Mouse (Mus musculus): ENCODE results near the gene B4galt1. TPM values are rescaled to one million over a fixed set of nuclear protein-coding genes. Genes with fewer than 3 reads are reported as not detected.

B4galt1 gene
- polyA plus RNA-seq, 1 experiment from 2014 or later, result 9.1 TPM

- H3K9ac ChIP-seq, result no peak overlapping the region
- 93% methylated on average over 9 of the region's 9 CpGs for WGBS
- H3K4me2 ChIP-seq (replicated peaks), result no peak overlapping the region
- no peaks in the 10 kb centered on the region for H3K27me3 ChIP-seq (ENCODE audit: control insufficient read depth, insufficient read depth, low read length)
- H3K9me3 ChIP-seq (ENCODE audit: control insufficient read depth, low read length), result no peaks in the 10 kb centered on the region
- no peak overlapping the region for H3K4me3 ChIP-seq (replicated peaks; ENCODE audit: low read length)
- H3K36me3 ChIP-seq (replicated peaks; ENCODE audit: control insufficient read depth, insufficient read depth), result no peaks in the 10 kb centered on the region
- H3K4me1 ChIP-seq (replicated peaks; ENCODE audit: control insufficient read depth, insufficient read depth, low read length), result no peaks in the 10 kb centered on the region
- no peak for ATAC-seq (ENCODE audit: low FRiP score)
- no peak overlapping the region for H3K27ac ChIP-seq
- no peak for DNase-seq (ENCODE audit: low spot score)
These were observed 25.9 kb downstream of the B4galt1 start for GRCm38 (mm10) chr4:40827926-40828325.

DNA sequence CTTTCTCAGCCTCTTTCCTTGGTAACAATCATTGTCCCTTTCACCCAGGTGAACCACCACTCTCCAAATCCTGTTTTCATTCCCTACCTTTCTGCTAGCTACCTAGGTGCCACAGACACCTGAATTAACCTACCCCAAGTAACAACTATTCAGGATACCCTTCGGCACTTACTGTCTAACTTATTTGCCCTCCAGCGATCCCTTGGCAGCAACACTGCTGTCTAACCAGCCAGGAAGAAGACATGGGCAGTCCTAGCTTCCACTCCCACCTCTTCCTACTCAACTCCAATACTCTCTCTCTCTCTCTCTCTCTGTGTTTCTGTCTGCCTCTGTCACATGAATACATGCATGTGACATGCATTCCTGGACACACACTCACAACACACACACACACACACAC, 27.0 kb downstream of the B4galt1 start:
- ATAC-seq (ENCODE audit: low FRiP score) (no peak), DNase-seq (ENCODE audit: low spot score) (no peak)
- Histone ChIP-seq H3K4me2 (replicated peaks) (no peak overlapping the region), H3K36me3 (replicated peaks; ENCODE audit: control insufficient read depth, insufficient read depth) (no peaks in the 10 kb centered on the region), H3K9ac (no peak overlapping the region), H3K27me3 (ENCODE audit: control insufficient read depth, insufficient read depth, low read length) (no peaks in the 10 kb centered on the region), H3K4me1 (replicated peaks; ENCODE audit: control insufficient read depth, insufficient read depth, low read length) (no peaks in the 10 kb centered on the region), H3K9me3 (ENCODE audit: control insufficient read depth, low read length) (no peaks in the 10 kb centered on the region), H3K27ac (no peak overlapping the region), H3K4me3 (replicated peaks; ENCODE audit: low read length) (no peak overlapping the region)
- WGBS, result 100% methylated on average over 2 of the region's 2 CpGs

DNA sequence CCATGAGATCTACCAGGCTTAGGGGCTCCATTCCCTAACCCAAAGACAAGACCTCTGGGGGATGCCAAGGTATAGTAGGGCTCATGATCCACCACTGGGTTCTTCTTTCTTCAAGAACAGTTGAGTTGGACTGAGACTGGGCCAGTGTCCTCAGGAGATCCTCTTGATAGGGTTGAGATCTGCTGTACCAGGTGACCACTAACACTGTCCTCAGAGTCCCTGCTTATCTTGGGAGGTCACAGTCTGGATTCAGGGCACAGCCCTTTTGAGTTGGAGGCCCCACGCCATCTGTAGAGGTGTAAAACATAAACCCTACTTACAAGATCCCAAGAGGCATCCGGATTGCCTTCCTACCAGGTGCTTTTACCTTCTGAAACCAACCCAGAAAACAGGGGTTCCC, 27.8 kb downstream of the B4galt1 start:
- H3K27me3 ChIP-seq (ENCODE audit: control insufficient read depth, insufficient read depth, low read length), result no peaks in the 10 kb centered on the region
- no peak overlapping the region for H3K4me3 ChIP-seq (replicated peaks; ENCODE audit: low read length)
- DNase-seq (ENCODE audit: low spot score) (no peak), ATAC-seq (ENCODE audit: low FRiP score) (no peak)
- no peaks in the 10 kb centered on the region; the same call in 1 of the 2 replicates for H3K36me3 ChIP-seq (replicated peaks; ENCODE audit: control insufficient read depth, insufficient read depth)
- WGBS, result 100% methylated on average over 2 of the region's 2 CpGs
- no peak overlapping the region for H3K4me2 ChIP-seq (replicated peaks)
- no peaks in the 10 kb centered on the region for H3K4me1 ChIP-seq (replicated peaks; ENCODE audit: control insufficient read depth, insufficient read depth, low read length)
- no peaks in the 10 kb centered on the region for H3K9me3 ChIP-seq (ENCODE audit: control insufficient read depth, low read length)
- no peak overlapping the region for H3K9ac ChIP-seq
- no peak overlapping the region for H3K27ac ChIP-seq

- Histone ChIP-seq H3K4me3 (replicated peaks; ENCODE audit: low read length) (no peak overlapping the region), H3K36me3 (replicated peaks; ENCODE audit: control insufficient read depth, insufficient read depth) (no peaks in the 10 kb centered on the region; the same call in 1 of the 2 replicates), H3K4me2 (replicated peaks) (no peak overlapping the region), H3K9me3 (ENCODE audit: control insufficient read depth, low read length) (no peaks in the 10 kb centered on the region), H3K27me3 (ENCODE audit: control insufficient read depth, insufficient read depth, low read length) (no peaks in the 10 kb centered on the region), H3K4me1 (replicated peaks; ENCODE audit: control insufficient read depth, insufficient read depth, low read length) (no peaks in the 10 kb centered on the region), H3K27ac (no peak overlapping the region), H3K9ac (no peak overlapping the region)
- WGBS, result 86% methylated on average over 5 of the region's 5 CpGs
- no peak for DNase-seq (ENCODE audit: low spot score)
- ATAC-seq (ENCODE audit: low FRiP score), result no peak
These were observed 28.7 kb downstream of the B4galt1 start for GRCm38 (mm10) chr4:40825146-40825545.

DNA sequence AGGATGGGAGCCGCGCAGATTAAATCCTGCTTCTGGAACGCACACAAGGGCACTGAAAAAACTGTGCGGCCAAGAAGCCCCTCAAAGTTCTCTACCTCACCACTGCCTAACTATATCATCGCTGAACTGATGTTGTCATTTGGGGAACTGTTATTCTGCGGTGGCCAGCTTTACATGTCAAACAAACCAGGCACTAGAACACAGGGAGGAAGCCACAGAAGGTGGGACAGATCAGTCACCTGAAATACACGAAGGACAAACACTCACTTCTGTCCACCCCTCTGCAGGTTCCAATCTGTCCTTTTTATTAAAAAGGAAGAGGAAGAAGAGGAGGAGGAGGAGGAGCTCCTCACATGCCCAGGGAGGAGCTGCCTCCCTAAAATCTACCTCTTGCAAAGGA, 29.3 kb downstream of the B4galt1 start:
- Histone ChIP-seq H3K4me1 (replicated peaks; ENCODE audit: control insufficient read depth, insufficient read depth, low read length) (no peaks in the 10 kb centered on the region), H3K27ac (no peak overlapping the region), H3K9me3 (ENCODE audit: control insufficient read depth, low read length) (no peaks in the 10 kb centered on the region), H3K27me3 (ENCODE audit: control insufficient read depth, insufficient read depth, low read length) (no peaks in the 10 kb centered on the region), H3K9ac (no peak overlapping the region), H3K36me3 (replicated peaks; ENCODE audit: control insufficient read depth, insufficient read depth) (no peaks in the 10 kb centered on the region; the same call in 1 of the 2 replicates), H3K4me3 (replicated peaks; ENCODE audit: low read length) (no peak overlapping the region), H3K4me2 (replicated peaks) (no peak overlapping the region)
- ATAC-seq (ENCODE audit: low FRiP score) (no peak), DNase-seq (ENCODE audit: low spot score) (no peak)
- WGBS, result 95% methylated on average over 7 of the region's 7 CpGs

GRCm38 (mm10) chr4:40823664-40824063, 30.1 kb downstream of the B4galt1 start:
- WGBS, result 83% methylated on average over 8 of the region's 8 CpGs

GRCm38 (mm10) chr4:40823151-40823550, 30.7 kb downstream of the B4galt1 start:
- Histone ChIP-seq H3K27ac (no peak overlapping the region), H3K4me1 (replicated peaks; ENCODE audit: control insufficient read depth, insufficient read depth, low read length) (no peaks in the 10 kb centered on the region), H3K4me3 (replicated peaks; ENCODE audit: low read length) (no peak overlapping the region), H3K9ac (no peak overlapping the region), H3K4me2 (replicated peaks) (no peak overlapping the region), H3K36me3 (replicated peaks; ENCODE audit: control insufficient read depth, insufficient read depth) (no peaks in the 10 kb centered on the region; the same call in 1 of the 2 replicates), H3K9me3 (ENCODE audit: control insufficient read depth, low read length) (no peaks in the 10 kb centered on the region), H3K27me3 (ENCODE audit: control insufficient read depth, insufficient read depth, low read length) (no peaks in the 10 kb centered on the region)
- WGBS, result 95% methylated on average over 14 of the region's 14 CpGs
- ATAC-seq (ENCODE audit: low FRiP score) (no peak), DNase-seq (ENCODE audit: low spot score) (no peak)

More at GRCm38 (mm10) chr4:40823664-40824063, 30.1 kb downstream of the B4galt1 start:
- DNase-seq (ENCODE audit: low spot score), result no peak
- H3K27me3 ChIP-seq (ENCODE audit: control insufficient read depth, insufficient read depth, low read length), result no peaks in the 10 kb centered on the region
- no peaks in the 10 kb centered on the region for H3K9me3 ChIP-seq (ENCODE audit: control insufficient read depth, low read length)
- no peak overlapping the region for H3K4me3 ChIP-seq (replicated peaks; ENCODE audit: low read length)
- H3K4me2 ChIP-seq (replicated peaks), result no peak overlapping the region
- H3K4me1 ChIP-seq (replicated peaks; ENCODE audit: control insufficient read depth, insufficient read depth, low read length), result no peaks in the 10 kb centered on the region
- no peaks in the 10 kb centered on the region; the same call in 1 of the 2 replicates for H3K36me3 ChIP-seq (replicated peaks; ENCODE audit: control insufficient read depth, insufficient read depth)
- no peak for ATAC-seq (ENCODE audit: low FRiP score)
- no peak overlapping the region for H3K27ac ChIP-seq
- no peak overlapping the region for H3K9ac ChIP-seq

- Histone ChIP-seq H3K27ac (no peak overlapping the region), H3K9ac (no peak overlapping the region), H3K9me3 (ENCODE audit: control insufficient read depth, low read length) (no peaks in the 10 kb centered on the region), H3K4me1 (replicated peaks; ENCODE audit: control insufficient read depth, insufficient read depth, low read length) (no peaks in the 10 kb centered on the region), H3K27me3 (ENCODE audit: control insufficient read depth, insufficient read depth, low read length) (no peaks in the 10 kb centered on the region), H3K36me3 (replicated peaks; ENCODE audit: control insufficient read depth, insufficient read depth) (no peaks in the 10 kb centered on the region; the same call in 1 of the 2 replicates), H3K4me2 (replicated peaks) (no peak overlapping the region), H3K4me3 (replicated peaks; ENCODE audit: low read length) (no peak overlapping the region)
- WGBS, result 94% methylated on average over 8 of the region's 8 CpGs
- ATAC-seq (ENCODE audit: low FRiP score) (no peak), DNase-seq (ENCODE audit: low spot score) (no peak)
These were observed 32.3 kb downstream of the B4galt1 start for GRCm38 (mm10) chr4:40821303-40822023.

GRCm38 (mm10) chr4:40820903-40821302, 32.9 kb downstream of the B4galt1 start:
- Histone ChIP-seq H3K4me3 (replicated peaks; ENCODE audit: low read length) (no peak overlapping the region), H3K4me1 (replicated peaks; ENCODE audit: control insufficient read depth, insufficient read depth, low read length) (no peaks in the 10 kb centered on the region), H3K27me3 (ENCODE audit: control insufficient read depth, insufficient read depth, low read length) (no peaks in the 10 kb centered on the region), H3K9me3 (ENCODE audit: control insufficient read depth, low read length) (no peaks in the 10 kb centered on the region), H3K27ac (no peak overlapping the region), H3K9ac (no peak overlapping the region), H3K4me2 (replicated peaks) (no peak overlapping the region), H3K36me3 (replicated peaks; ENCODE audit: control insufficient read depth, insufficient read depth) (no peaks in the 10 kb centered on the region; the same call in 1 of the 2 replicates)
- WGBS, result 92% methylated on average over 1 of the region's 1 CpGs
- ATAC-seq (ENCODE audit: low FRiP score) (no peak), DNase-seq (ENCODE audit: low spot score) (no peak)

Data from hindbrain, embryonic 14.5 days (tissue).